Mouse (Mus musculus) embryo, embryonic 11 days (tissue): ENCODE results near the gene 9530077C05Rik.
"Not testable (repeated sequence)": the region's sequence is repeated elsewhere in the genome, so short reads cannot be mapped to it uniquely, and the experiment has no call there.

Experiments
- DNase-seq: peaks from one replicate; pipeline ENCODE4 v3.0.0-alpha.2; 2015

Gene 9530077C05Rik

GRCm38 (mm10) chr9:22411002-22411857 lies at the start of gene 9530077C05Rik:
9530077C05Rik (plus strand) TSS chr9:22411513.
- peak; percentile 97 for DNase-seq

- no peak for DNase-seq
Observed at GRCm38 (mm10) chr9:22366221-22366620, 45.1 kb upstream of the 9530077C05Rik start.

GRCm38 (mm10) chr9:22366621-22367020 lies 44.7 kb upstream of the 9530077C05Rik start:
- DNase-seq, result no peak

GRCm38 (mm10) chr9:22368030-22368429 lies 43.3 kb upstream of the 9530077C05Rik start:
- DNase-seq, result no peak

- no peak for DNase-seq
Observed at GRCm38 (mm10) chr9:22372760-22373159, 38.6 kb upstream of the 9530077C05Rik start.

GRCm38 (mm10) chr9:22376086-22376485 lies 35.2 kb upstream of the 9530077C05Rik start:
- DNase-seq, result no peak

- DNase-seq, result no peak
Observed at GRCm38 (mm10) chr9:22385890-22386289, 25.4 kb upstream of the 9530077C05Rik start.

GRCm38 (mm10) chr9:22387901-22388300 lies 23.4 kb upstream of the 9530077C05Rik start:
- no peak for DNase-seq

GRCm38 (mm10) chr9:22388401-22388980 lies 22.8 kb upstream of the 9530077C05Rik start:
- peak; percentile 90 for DNase-seq

GRCm38 (mm10) chr9:22389021-22389476 lies 22.3 kb upstream of the 9530077C05Rik start, which contains the start of gene Anln:
Anln (minus strand) TSS chr9:22389188.
- peak; percentile 95 for DNase-seq

GRCm38 (mm10) chr9:22389736-22390245 lies 21.5 kb upstream of the 9530077C05Rik start:
- DNase-seq, result no peak

GRCm38 (mm10) chr9:22390390-22390789 lies 20.9 kb upstream of the 9530077C05Rik start:
- DNase-seq, result no peak

GRCm38 (mm10) chr9:22394725-22395124 lies 16.6 kb upstream of the 9530077C05Rik start:
- DNase-seq, result no peak

GRCm38 (mm10) chr9:22399021-22399420 lies 12.3 kb upstream of the 9530077C05Rik start:
- no peak for DNase-seq

- DNase-seq, result no peak
Observed at GRCm38 (mm10) chr9:22402001-22402400, 9.3 kb upstream of the 9530077C05Rik start.

- no peak for DNase-seq
Observed at GRCm38 (mm10) chr9:22402976-22403375, 8.3 kb upstream of the 9530077C05Rik start.

GRCm38 (mm10) chr9:22403501-22403900 lies 7.8 kb upstream of the 9530077C05Rik start:
- DNase-seq, result not testable (repeated sequence)

- no peak for DNase-seq
Observed at GRCm38 (mm10) chr9:22405414-22405813, 5.9 kb upstream of the 9530077C05Rik start.

- not testable (repeated sequence) for DNase-seq
Observed at GRCm38 (mm10) chr9:22407633-22408032, 3.7 kb upstream of the 9530077C05Rik start.

- DNase-seq, result not testable (repeated sequence)
Observed at GRCm38 (mm10) chr9:22408344-22408743, 3.0 kb upstream of the 9530077C05Rik start.

GRCm38 (mm10) chr9:22409501-22409900 lies 1.8 kb upstream of the 9530077C05Rik start:
- no peak for DNase-seq

- no peak for DNase-seq
Observed at GRCm38 (mm10) chr9:22416187-22416586, 4.9 kb downstream of the 9530077C05Rik start.

GRCm38 (mm10) chr9:22417547-22417946 lies 6.2 kb downstream of the 9530077C05Rik start:
- DNase-seq, result no peak

GRCm38 (mm10) chr9:22419877-22420276 lies 8.6 kb downstream of the 9530077C05Rik start:
- DNase-seq, result no peak
